Mouse (Mus musculus) ES-E14 (cell line): ENCODE results near the gene Zfp385c.

Experiments used
- CHD2 ChIP-seq: IDR thresholded peaks from 2 replicates; pipeline ENCODE4 v1.6.1; 2014; ENCODE audit warnings: mild to moderate bottlenecking, low read depth, low read length, inconsistent platforms
- HCFC1 ChIP-seq: IDR thresholded peaks from 2 replicates; pipeline ENCODE4 v1.6.1; 2012; ENCODE audit warnings: low read length, inconsistent platforms, borderline replicate concordance; ENCODE audit not compliant: insufficient read depth

DNA sequence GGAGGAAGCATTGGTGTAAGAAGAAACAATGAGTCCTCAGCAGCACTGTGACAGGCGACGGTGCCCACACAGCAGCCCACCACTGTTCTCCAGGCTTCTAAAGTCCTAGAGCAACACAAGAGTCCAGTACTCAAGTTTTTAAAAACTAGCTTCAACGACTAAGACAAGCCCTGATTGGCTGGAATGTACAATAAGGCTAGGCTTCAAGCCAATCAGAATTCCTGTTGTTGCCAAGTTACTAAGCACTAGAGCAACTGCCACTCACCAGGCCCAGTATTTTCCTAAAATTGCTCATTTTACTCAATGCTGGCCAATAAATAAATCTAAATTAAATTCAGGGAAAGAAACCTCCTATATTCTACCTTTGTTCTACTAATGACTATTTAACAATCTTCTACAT lies 79.0 kb downstream of the Zfp385c start:
- TF ChIP-seq CHD2 (0 out of 2 replicates have a peak, but pooled peaks have one; percentile 46), HCFC1 (no peak)
